Mouse (Mus musculus) bone marrow macrophage, adult 2 months (primary cell): ENCODE results near the gene Fh1.

Experiments used
- CTCF ChIP-seq: IDR thresholded peaks from 2 replicates; pipeline ENCODE4 v1.5.1; 2012; ENCODE audit warnings: low read depth, mild to moderate bottlenecking, low read length, moderate library complexity
- POLR2A ChIP-seq: IDR thresholded peaks from 2 replicates; pipeline ENCODE4 v1.6.1; 2012; ENCODE audit warnings: mild to moderate bottlenecking, low read depth, low read length, borderline replicate concordance

DNA sequence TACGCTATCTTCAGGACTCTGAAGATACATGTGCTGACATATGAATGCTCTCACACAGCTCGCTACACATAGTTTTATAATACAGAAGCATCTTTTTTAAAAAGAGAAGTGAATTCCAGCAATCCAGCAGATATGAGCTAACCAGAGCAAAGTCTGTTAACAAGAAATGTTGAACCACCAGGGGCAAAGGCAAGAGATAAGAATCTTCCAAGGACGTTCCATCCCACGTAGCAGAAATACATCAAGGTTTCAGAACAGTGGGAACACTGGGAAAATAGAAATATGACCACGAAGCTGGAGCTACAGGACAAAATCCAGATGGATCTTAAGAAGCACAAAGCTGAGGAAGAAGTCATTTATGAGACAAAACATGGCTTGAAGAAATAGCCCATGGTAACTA, 4.9 kb upstream of the Fh1 start:
- no peak for TF ChIP-seq POLR2A
- TF ChIP-seq CTCF = no peak
